Mouse (Mus musculus): ENCODE data around the gene Polr2b. TPM values are rescaled to one million over a fixed set of nuclear protein-coding genes. Genes with fewer than 3 reads are reported as not detected.

Polr2b gene
- total RNA-seq, 2 experiments from 2014 or later, result 110 to 195 TPM

- no peak for ATAC-seq (replicated peaks; ENCODE audit: low FRiP score, low TSS enrichment, poor library complexity, severe bottlenecking)
Measured at GRCm38 (mm10) chr5:77290606-77291005, 19.3 kb upstream of the Polr2b start.

- ATAC-seq (replicated peaks; ENCODE audit: low FRiP score, low TSS enrichment, poor library complexity, severe bottlenecking), result no peak
Measured at GRCm38 (mm10) chr5:77292803-77293522, 17.0 kb upstream of the Polr2b start.

DNA sequence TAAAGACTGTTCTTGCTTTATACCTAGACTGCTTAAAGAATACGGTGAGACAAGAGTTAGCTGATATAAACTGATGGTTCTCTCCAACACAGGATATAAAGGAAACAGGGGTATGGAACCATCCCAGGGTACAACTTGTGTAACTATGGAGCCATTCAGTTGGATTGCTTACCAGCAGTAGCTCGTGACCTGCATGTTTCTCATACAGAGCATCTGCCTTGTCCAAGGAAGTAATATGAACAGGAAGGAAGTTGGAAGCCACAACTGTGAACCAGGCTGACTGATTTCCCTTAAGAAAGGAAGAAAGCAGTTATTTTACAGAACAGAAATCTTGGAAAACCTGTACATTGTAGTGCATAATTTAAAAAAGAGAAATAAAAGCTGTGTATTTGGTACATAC is 10.5 kb upstream of the Polr2b start:
- no peak for ATAC-seq (replicated peaks; ENCODE audit: low FRiP score, low TSS enrichment, poor library complexity, severe bottlenecking)

- no peak for ATAC-seq (replicated peaks; ENCODE audit: low FRiP score, low TSS enrichment, poor library complexity, severe bottlenecking)
Measured at GRCm38 (mm10) chr5:77301296-77301903, 8.5 kb upstream of the Polr2b start.

GRCm38 (mm10) chr5:77307821-77308553 is 2.0 kb upstream of the Polr2b start:
- peak; percentile 60 for ATAC-seq (replicated peaks; ENCODE audit: low FRiP score, low TSS enrichment, poor library complexity, severe bottlenecking)

- ATAC-seq (replicated peaks; ENCODE audit: low FRiP score, low TSS enrichment, poor library complexity, severe bottlenecking), result peak; percentile 24
Measured at GRCm38 (mm10) chr5:77309051-77309906, 668 bp upstream of the Polr2b start.

- no peak for ATAC-seq (replicated peaks; ENCODE audit: low FRiP score, low TSS enrichment, poor library complexity, severe bottlenecking)
Measured at GRCm38 (mm10) chr5:77314206-77314605, 4.3 kb downstream of the Polr2b start.

DNA sequence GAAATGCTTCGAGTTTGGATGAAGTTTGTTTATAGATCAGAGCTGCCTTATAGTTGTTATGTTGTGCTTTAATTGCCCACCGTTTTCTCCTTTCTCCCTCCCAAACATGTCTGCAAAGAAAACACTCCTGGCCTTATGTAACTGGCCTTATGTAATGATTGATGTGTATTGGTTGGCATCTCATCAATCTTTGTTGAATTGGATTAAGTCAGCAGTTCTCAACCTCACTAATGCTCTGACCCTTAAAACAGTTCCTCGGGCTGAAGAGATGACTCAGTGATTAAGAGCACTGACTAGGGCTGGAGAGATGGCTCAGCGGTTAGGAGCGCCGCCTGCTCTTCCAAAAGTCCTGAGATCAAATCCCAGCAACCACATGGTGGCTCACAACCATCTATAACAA is 5.0 kb downstream of the Polr2b start:
- no peak for ATAC-seq (replicated peaks; ENCODE audit: low FRiP score, low TSS enrichment, poor library complexity, severe bottlenecking)

- no peak for ATAC-seq (replicated peaks; ENCODE audit: low FRiP score, low TSS enrichment, poor library complexity, severe bottlenecking)
Measured at GRCm38 (mm10) chr5:77324936-77325335, 15.0 kb downstream of the Polr2b start.

- ATAC-seq (replicated peaks; ENCODE audit: low FRiP score, low TSS enrichment, poor library complexity, severe bottlenecking), result no peak
Measured at GRCm38 (mm10) chr5:77330154-77330553, 20.2 kb downstream of the Polr2b start.

- ATAC-seq (replicated peaks; ENCODE audit: low FRiP score, low TSS enrichment, poor library complexity, severe bottlenecking), result no peak
Measured at GRCm38 (mm10) chr5:77340033-77340432, 30.1 kb downstream of the Polr2b start.

DNA sequence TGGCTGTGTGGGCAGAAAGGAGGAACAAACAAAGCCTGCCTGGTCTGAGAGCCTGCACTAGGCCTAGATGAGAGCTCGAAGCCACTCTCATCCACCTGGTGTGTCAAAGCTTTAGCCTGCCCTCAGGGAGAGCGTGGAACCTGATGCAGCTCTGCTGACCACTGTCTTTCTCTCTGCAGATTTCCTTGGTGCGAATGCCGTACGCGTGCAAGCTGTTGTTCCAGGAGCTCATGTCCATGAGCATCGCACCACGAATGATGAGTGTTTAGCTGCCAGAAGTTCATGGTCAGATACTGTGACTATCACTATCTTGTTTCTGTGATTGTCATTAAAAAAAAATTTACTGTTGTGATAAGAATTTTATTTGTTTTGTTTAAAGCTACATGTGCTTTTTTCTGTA is 39.0 kb downstream of the Polr2b start:
- no peak for ATAC-seq (replicated peaks; ENCODE audit: low FRiP score, low TSS enrichment, poor library complexity, severe bottlenecking)

DNA sequence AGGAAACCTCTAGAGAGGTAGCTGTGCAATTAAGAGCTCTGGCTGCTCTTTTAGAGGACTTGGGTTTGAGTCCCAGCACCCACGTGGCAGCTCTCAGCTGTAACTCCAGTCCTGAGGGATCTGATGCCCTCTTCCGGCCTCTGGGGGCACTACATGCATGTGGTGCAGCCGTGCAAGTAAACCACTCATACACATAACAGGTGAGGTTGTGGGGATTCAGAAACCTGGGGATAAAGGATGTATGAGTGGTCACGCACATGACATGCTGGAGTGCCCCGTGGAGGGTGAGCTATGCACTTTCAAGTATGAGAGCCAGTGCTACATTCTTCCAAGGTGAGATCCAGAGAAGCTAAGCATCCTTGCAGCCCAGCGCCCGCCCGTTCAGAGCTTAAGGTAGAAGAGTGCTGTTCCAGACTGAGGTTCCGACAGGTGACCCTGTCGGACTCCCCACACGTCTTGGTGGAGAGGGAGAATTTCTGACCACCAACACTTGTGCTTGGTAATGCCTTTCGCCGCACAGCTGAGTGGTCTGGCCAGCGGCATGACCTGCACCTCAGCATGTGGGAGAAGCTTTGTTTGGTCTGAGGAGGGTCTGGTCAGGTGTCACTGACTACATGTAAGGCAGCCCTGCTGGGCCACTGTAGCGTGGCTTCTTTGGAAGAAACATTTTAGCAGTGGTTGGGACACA is 40.2 kb downstream of the Polr2b start:
- ATAC-seq (replicated peaks; ENCODE audit: low FRiP score, low TSS enrichment, poor library complexity, severe bottlenecking), result 0 out of 2 replicates have a peak, but pooled peaks have one; percentile 20

DNA sequence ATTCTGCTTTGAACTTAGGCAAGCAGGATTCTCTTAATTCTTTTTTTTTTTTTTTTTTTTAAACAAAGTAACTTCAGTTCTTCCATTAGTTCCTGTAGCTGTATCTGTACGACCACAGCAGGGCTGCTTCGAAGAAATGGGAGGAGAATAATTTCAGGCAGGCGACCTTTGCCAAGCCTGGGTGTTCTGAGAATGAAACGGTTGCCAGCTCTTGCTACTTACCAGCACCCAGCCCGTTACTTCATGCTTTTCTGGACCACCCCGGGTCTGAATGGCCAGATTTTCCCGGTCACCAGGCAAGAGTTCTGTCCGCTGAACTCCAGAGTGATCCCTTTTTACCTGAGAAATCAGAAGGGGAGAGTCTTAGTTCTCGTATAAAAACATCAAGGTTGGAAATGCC is 41.7 kb downstream of the Polr2b start:
- no peak for ATAC-seq (replicated peaks; ENCODE audit: low FRiP score, low TSS enrichment, poor library complexity, severe bottlenecking)

- ATAC-seq (replicated peaks; ENCODE audit: low FRiP score, low TSS enrichment, poor library complexity, severe bottlenecking), result peak; percentile 86
Measured at GRCm38 (mm10) chr5:77354361-77354787, 44.4 kb downstream of the Polr2b start.

DNA sequence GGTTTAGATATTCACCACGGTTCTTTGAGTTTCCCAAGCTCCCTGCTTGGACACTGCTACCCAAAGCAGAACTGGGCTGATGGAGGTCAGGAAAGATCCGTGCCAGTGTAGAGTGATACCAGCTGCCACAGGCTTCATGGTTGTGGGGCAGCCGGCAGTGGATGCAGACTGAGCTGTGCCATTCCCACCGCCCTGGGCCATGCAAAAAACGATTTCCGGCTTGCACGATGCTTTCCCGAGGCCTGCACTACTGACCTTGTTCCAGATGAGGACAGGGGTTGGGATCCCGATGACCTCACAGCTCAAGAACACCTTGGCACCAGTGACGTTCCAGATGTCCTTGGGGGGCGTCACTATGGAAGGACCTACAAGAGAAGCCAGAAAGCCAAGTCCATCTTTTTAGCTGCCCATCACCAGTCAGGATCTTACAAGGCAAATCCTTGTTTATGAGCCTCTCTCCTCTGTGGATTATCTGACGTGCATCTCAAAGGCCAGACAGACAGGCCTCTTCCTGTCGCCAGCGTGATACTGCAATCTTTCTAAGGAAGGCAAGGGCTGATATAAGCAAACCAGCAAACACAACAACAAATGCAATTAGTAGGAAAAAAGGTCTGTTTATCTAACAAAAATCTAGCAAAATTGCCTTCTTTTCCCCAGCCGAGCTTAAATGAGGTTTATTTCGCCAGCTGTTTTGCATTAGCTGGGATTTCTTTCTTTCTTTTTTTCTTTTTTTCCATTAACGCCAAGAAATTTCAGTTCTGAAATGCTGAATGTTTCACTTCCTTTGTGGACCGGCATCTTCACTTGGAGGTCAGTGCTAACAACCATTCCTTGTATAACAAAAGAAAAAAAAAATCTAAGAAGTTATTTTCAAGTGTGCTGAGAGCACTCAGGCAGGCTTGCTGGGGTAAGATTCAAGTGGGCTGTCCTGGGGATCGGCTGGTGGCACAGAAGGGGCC is 45.6 kb downstream of the Polr2b start:
- no peak for ATAC-seq (replicated peaks; ENCODE audit: low FRiP score, low TSS enrichment, poor library complexity, severe bottlenecking)

GRCm38 (mm10) chr5:77357405-77358149 is 47.6 kb downstream of the Polr2b start:
- ATAC-seq (replicated peaks; ENCODE audit: low FRiP score, low TSS enrichment, poor library complexity, severe bottlenecking), result peak; percentile 89
